Mouse (Mus musculus) CH12.LX (cell line): ENCODE results near the gene Fcor.

Experiments used
- BHLHE40 ChIP-seq: IDR thresholded peaks from 2 replicates; pipeline ENCODE4 v1.6.1; 2011; ENCODE audit warnings: mild to moderate bottlenecking, low read depth, low read length, improper control_type of control experiment
- CHD1 ChIP-seq: IDR thresholded peaks from 2 replicates; pipeline ENCODE4 v1.6.1; 2012; ENCODE audit warnings: low read depth, low read length, improper control_type of control experiment, inconsistent platforms
- CTCF ChIP-seq, 2 experiments: IDR thresholded peaks in 1 of 2; conservative IDR thresholded peaks in 1 of 2; 2 replicates each; pipeline ENCODE4 v1.5.1; 2011 to 2012; ENCODE audit warnings: low read depth in 2 of 2, low read length in 2 of 2, improper control_type of control experiment in 1 of 2, inconsistent platforms in 1 of 2, mild to moderate bottlenecking in 1 of 2, moderate library complexity in 1 of 2
- KAT2A ChIP-seq: IDR thresholded peaks from 2 replicates; pipeline ENCODE4 v1.6.1; 2012; ENCODE audit warnings: low read length, improper control_type of control experiment, inconsistent platforms; ENCODE audit not compliant: insufficient replicate concordance
- MAFK ChIP-seq: IDR thresholded peaks from 2 replicates; pipeline ENCODE4 v1.6.1; 2011; ENCODE audit warnings: low read length, improper control_type of control experiment; ENCODE audit not compliant: insufficient replicate concordance
- NELFE ChIP-seq: IDR thresholded peaks from 2 replicates; pipeline ENCODE4 v1.6.1; 2011; ENCODE audit warnings: low read depth, low read length, improper control_type of control experiment
- USF1 ChIP-seq: IDR thresholded peaks from 2 replicates; pipeline ENCODE4 v1.6.1; 2014; ENCODE audit warnings: low read depth, mild to moderate bottlenecking, inconsistent platforms, low read length, improper control_type of control experiment

- TF ChIP-seq MAFK = peak; percentile 68; the same call in 1 of the 2 replicates
- TF ChIP-seq NELFE = no peak
- no peak for TF ChIP-seq CTCF (conservative IDR thresholded peaks at IDR 0.05 in 1 of 2, IDR thresholded peaks at IDR 0.05 in 1 of 2; ENCODE audit: low read depth in 2 of 2, low read length in 2 of 2)
- no peak for TF ChIP-seq USF1
- TF ChIP-seq CHD1 = no peak
- no peak for TF ChIP-seq KAT2A
- 0 out of 2 replicates have a peak, but pooled peaks have one; percentile 9 for TF ChIP-seq BHLHE40
These were observed 13.3 kb upstream of the Fcor start for GRCm38 (mm10) chr8:3685422-3685821.
